Mouse (Mus musculus): ENCODE measurements at regions not wholly inside any gene's neighbourhood (a gene's known extent, or its start where the extent isn't known, plus 50 kb on each side); places are given as distances from the start of the nearest gene placed in this dataset.

DNA sequence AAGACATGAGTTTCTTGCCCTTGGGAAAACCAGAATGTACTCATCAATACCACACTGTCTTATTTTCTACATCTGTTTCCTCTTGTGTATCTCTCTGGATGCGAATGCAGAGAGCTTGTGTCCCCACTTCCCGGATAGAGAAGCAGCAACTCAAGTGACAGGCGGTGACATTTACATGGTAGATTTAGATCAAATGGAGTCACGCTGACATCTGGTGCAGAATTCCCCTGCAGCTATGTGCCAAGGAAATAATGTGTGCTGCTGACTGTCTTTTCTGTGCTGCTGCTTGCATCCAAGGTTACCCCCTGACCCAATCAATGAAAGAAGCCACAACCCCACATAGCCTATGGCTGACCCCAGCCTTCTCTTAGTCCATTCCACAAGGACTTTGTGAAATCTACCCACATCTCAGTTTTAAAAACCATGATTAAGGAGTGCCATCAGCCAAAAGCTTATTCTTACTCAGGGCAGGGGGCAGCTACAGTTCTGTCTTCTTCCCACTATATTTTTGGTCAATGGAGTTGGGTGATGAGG lies 69.2 kb upstream of the Sstr4 start:
- Histone ChIP-seq H3K9me3 (no peaks in the 10 kb centered on the region), H3K27ac (no peak overlapping the region), H3K4me2 (replicated peaks) (no peak overlapping the region), H3K4me3 (replicated peaks) (no peak overlapping the region), H3K9ac (no peak overlapping the region), H3K36me3 (no peaks in the 10 kb centered on the region), H3K27me3 (replicated peaks) (no peaks in the 10 kb centered on the region), H3K4me1 (replicated peaks) (no peaks in the 10 kb centered on the region)
- no peak for ATAC-seq
- WGBS: 70% methylated on average over 4 of the region's 4 CpGs

GRCm38 (mm10) chr2:148326414-148326813 lies 68.7 kb upstream of the Sstr4 start:
- no peak for ATAC-seq
- Histone ChIP-seq H3K9ac (no peak overlapping the region), H3K4me1 (replicated peaks) (no peaks in the 10 kb centered on the region), H3K27ac (no peak overlapping the region), H3K36me3 (no peaks in the 10 kb centered on the region), H3K9me3 (no peaks in the 10 kb centered on the region), H3K4me2 (replicated peaks) (no peak overlapping the region), H3K4me3 (replicated peaks) (no peak overlapping the region), H3K27me3 (replicated peaks) (no peaks in the 10 kb centered on the region)
- 28% methylated on average over 2 of the region's 2 CpGs for whole genome bisulfite sequencing

DNA sequence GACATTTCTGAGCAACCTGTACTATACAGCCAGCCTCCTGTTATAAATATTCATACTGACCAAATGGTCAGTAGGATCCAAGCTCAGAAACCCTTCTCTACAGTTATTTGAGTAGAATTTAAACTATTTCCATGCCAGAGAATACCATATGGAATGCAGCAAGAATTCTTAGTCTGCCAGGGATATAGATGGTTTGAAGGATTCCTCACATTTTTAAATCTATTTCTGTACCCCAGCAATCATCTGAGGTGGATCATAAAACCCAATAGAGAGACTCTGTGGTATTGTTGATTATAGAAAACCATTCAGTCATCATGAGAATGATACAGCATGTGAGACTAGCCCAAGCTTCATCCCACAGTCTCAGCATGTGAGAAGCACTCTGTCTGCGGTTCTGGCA lies 67.6 kb upstream of the Sstr4 start:
- no peaks in the 10 kb centered on the region for H3K9me3 ChIP-seq
- H3K9ac ChIP-seq: no peak overlapping the region
- no peak overlapping the region for H3K4me3 ChIP-seq (replicated peaks)
- ATAC-seq: no peak
- no peak overlapping the region for H3K27ac ChIP-seq
- no peaks in the 10 kb centered on the region for H3K4me1 ChIP-seq (replicated peaks)
- 90% methylated on average over 1 of the region's 1 CpGs for WGBS
- no peaks in the 10 kb centered on the region for H3K27me3 ChIP-seq (replicated peaks)
- no peaks in the 10 kb centered on the region for H3K36me3 ChIP-seq
- no peak overlapping the region for H3K4me2 ChIP-seq (replicated peaks)

- Histone ChIP-seq H3K27me3 (replicated peaks) (no peaks in the 10 kb centered on the region), H3K27ac (no peak overlapping the region), H3K4me3 (replicated peaks) (no peak overlapping the region), H3K4me1 (replicated peaks) (no peaks in the 10 kb centered on the region), H3K9ac (no peak overlapping the region), H3K4me2 (replicated peaks) (no peak overlapping the region), H3K9me3 (no peaks in the 10 kb centered on the region), H3K36me3 (no peaks in the 10 kb centered on the region)
- WGBS: 76% methylated on average over 2 of the region's 2 CpGs
- no peak for ATAC-seq
Measured at GRCm38 (mm10) chr2:148330368-148330767, 64.8 kb upstream of the Sstr4 start.

- no peak for ATAC-seq
- H3K27me3 ChIP-seq (replicated peaks): no peaks in the 10 kb centered on the region
- no peak overlapping the region for H3K9ac ChIP-seq
- no peaks in the 10 kb centered on the region for H3K36me3 ChIP-seq
- H3K4me3 ChIP-seq (replicated peaks): no peak overlapping the region
- H3K27ac ChIP-seq: no peak overlapping the region
- no peaks in the 10 kb centered on the region for H3K4me1 ChIP-seq (replicated peaks)
- H3K4me2 ChIP-seq (replicated peaks): no peak overlapping the region
- no peaks in the 10 kb centered on the region for H3K9me3 ChIP-seq
- 93% methylated on average over 1 of the region's 1 CpGs for WGBS
Measured at GRCm38 (mm10) chr2:148334555-148334954, 60.6 kb upstream of the Sstr4 start.

- no peak for ATAC-seq
- Histone ChIP-seq H3K4me1 (replicated peaks) (no peaks in the 10 kb centered on the region), H3K27ac (no peak overlapping the region), H3K27me3 (replicated peaks) (no peaks in the 10 kb centered on the region), H3K36me3 (no peaks in the 10 kb centered on the region), H3K4me3 (replicated peaks) (no peak overlapping the region), H3K9ac (no peak overlapping the region), H3K9me3 (no peaks in the 10 kb centered on the region), H3K4me2 (replicated peaks) (no peak overlapping the region)
- 95% methylated on average over 2 of the region's 2 CpGs for WGBS
Measured at GRCm38 (mm10) chr2:148336626-148337025, 58.5 kb upstream of the Sstr4 start.

DNA sequence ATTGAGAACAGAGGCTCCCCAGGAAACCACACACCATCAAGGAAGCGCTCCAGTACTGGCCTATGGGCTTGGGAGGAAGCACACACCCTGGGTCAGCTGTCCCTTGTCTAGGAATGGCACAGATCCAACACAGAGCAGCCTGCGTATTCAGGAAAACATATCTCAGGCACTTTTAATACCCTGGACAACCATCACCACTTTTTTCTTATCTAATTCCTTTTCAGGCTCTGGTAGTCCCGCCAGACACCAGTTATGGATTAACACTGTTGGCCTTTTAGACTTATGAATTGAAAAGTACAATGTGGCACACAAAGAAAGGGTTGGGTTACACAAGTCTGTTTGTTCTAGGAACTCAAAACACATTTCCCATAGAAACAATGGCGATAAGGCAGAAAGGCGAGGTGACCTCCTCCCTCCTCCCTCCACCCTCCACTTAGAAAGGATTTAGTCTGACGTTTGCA lies 56.8 kb upstream of the Sstr4 start:
- 31% methylated on average over 6 of the region's 6 CpGs for WGBS
- Histone ChIP-seq H3K9ac (no peak overlapping the region), H3K4me2 (replicated peaks) (no peak overlapping the region), H3K27me3 (replicated peaks) (no peaks in the 10 kb centered on the region), H3K4me3 (replicated peaks) (no peak overlapping the region), H3K4me1 (replicated peaks) (no peaks in the 10 kb centered on the region), H3K36me3 (no peaks in the 10 kb centered on the region), H3K27ac (no peak overlapping the region), H3K9me3 (no peaks in the 10 kb centered on the region)
- peak; percentile 68; the same call in 1 of the 2 replicates for ATAC-seq

- H3K36me3 ChIP-seq: no peaks in the 10 kb centered on the region
- H3K27me3 ChIP-seq (replicated peaks): no peaks in the 10 kb centered on the region
- no peaks in the 10 kb centered on the region for H3K9me3 ChIP-seq
- no peak overlapping the region for H3K9ac ChIP-seq
- no peaks in the 10 kb centered on the region for H3K4me1 ChIP-seq (replicated peaks)
- H3K4me2 ChIP-seq (replicated peaks): no peak overlapping the region
- H3K27ac ChIP-seq: no peak overlapping the region
- no peak overlapping the region for H3K4me3 ChIP-seq (replicated peaks)
- ATAC-seq: no peak
Measured at GRCm38 (mm10) chr2:148338894-148339293, 56.2 kb upstream of the Sstr4 start.

DNA sequence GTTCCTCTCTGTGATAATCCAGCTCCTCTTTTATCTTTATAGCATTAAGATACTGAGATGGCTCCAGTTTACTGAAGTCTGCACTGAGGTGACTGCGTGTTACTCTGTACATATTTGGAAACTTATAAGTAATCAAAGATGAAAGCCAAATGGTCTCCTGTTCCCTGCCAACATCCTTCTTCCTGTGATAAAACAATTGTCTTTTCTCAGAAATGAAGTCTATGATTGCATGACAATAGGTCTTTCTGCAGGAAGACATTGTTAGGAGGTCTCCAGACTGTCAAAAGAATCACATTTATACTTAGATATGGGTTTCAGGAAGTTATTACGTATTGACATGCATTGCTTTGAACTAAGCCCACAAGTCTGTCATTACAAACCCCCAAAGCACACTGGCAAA lies 51.0 kb upstream of the Sstr4 start:
- Histone ChIP-seq H3K4me3 (replicated peaks) (no peak overlapping the region), H3K9me3 (no peaks in the 10 kb centered on the region), H3K4me2 (replicated peaks) (no peak overlapping the region), H3K27me3 (replicated peaks) (no peaks in the 10 kb centered on the region), H3K27ac (no peak overlapping the region), H3K36me3 (no peaks in the 10 kb centered on the region), H3K9ac (no peak overlapping the region), H3K4me1 (replicated peaks) (no peaks in the 10 kb centered on the region)
- WGBS: 79% methylated on average over 2 of the region's 2 CpGs
- no peak for ATAC-seq
